Mouse (Mus musculus) thymus, postnatal 4 days (tissue): ENCODE measurements around the gene Cmtr2.

Source experiments
- DNase-seq: peaks from one replicate; pipeline ENCODE4 v3.0.0; 2021

Cmtr2 gene

DNA sequence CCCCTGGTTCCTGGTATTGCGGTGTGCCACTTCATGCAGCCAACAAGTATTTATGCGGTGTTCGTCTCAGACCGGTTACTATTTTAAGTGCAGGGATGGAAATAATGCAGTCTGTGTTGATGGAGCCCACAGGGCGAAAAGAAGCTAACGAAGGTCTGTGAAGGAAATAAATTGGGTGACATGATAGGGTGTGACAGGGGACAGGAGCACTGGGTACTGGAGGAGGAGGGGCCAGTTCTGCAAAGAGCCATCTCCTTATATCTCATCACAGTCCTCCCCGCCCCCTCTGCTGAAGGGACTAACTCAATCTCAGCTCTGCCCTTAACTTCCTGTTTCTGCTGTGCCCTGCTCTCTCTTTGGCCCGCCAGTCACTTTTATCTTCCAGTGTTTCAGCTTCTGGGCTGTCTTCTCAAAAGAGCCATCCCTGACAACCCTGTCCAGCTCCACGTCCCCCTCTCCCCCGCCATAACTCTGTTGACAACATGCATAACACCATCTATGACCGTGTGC, 50.4 kb downstream of the Cmtr2 start:
- DNase-seq: no peak

DNA sequence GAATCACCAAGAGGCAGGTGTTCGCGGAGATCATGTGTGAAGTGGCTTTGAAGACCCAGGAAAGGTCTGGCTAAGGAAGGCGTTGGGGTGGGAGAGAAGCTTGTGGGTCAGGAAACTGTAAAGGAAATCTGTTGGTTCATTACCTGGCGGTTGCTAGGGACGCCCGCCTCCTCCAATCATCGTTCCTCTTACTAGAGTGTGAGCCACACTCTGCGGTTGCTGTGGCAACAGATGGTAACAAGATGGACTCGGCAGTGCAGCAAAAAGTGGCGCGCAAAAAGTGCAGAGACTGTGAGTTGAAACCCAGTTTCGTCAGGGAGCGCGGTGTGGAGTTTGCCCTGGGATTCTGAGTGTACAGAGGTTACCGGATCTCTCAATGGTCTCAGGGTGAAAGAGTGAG, 51.3 kb downstream of the Cmtr2 start, which contains the start of gene Hydin:
Gene Hydin (plus strand): TSS at position 237 of the 400 bp plus-strand sequence.
- peak; percentile 50 for DNase-seq

DNA sequence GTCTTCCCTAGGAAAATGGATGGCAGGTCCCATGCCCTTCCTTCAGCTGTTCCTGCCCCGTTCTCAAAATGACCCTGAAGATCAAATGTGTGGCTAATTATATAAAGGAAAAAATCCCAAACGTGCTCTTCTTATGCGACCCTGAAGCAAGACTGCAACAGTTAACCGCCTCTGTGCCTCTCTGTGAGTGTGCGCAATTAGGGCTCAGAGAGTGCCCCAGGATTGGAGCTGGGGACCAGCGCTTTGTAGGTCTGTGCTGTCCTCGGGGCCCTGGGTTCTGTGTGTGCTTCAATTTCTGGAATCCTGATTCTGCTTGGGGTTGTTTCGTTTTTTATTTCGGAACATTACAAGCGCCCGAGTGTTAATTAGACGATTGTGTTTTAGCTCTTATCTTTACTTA, 51.8 kb downstream of the Cmtr2 start:
- no peak for DNase-seq

DNA sequence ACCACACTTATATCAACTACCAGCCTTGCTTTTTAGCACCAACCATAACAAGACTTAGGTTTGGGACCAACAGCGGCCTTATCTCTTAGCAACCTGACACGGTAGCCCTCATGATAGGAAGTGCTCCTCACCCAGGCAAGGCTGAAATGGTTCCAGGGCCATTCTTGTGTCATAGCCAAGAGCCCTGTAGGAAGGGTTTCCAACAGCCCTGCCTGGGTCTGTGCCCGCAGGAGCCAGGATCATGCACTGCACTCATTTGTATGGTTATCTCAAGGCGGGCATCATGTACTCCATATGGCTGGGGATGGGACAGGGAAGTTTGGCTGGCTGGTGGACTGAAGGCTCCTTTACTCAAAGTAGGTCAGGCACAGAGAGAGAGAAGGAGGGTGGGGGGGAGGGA, 55.2 kb downstream of the Cmtr2 start:
- DNase-seq: no peak

DNA sequence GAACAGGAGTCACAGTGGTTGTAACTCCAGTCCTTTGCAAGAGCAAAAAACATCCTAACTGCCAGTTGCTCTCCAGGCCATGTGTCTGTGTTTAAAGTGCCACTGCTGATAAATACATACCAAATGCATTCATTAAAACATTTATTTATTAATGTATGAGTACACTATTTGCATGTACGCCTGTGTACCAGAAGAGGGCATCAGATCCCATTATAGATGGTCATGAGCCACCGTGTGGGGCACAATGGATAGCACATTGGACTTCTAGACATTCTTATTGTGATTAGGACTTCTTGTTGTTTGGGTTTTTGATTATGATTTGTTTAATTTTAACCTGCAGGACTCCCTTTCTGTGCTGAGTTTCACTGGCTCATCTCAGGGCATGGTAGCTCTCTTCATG, 57.9 kb downstream of the Cmtr2 start:
- no peak for DNase-seq
